Mouse (Mus musculus) retina, postnatal 1 day (tissue): ENCODE measurements around the gene Rnf144a.

ENCODE experiments used
- DNase-seq: peaks from one replicate; pipeline ENCODE4 v3.0.0-alpha.2; 2012

Rnf144a gene

DNA sequence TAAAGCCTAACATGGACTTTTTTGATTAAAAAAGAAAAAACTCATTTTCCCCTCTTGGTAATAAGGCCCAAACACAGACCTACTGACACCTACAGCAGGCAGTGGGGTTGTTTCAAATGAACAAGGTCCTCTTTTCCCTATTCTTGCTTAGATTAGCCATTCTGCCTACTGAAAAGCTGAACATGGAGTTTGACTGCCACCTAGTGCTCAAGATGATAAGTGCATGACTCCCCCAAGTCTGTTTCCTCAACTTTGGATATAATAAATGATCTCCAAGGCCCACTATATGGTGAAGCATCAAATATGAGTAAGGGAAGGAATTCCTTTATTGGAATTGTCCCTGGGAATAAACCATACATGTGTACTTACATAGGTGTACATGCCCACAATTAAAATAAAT is 103.5 kb downstream of the Rnf144a start:
- DNase-seq: peak; percentile 76

DNA sequence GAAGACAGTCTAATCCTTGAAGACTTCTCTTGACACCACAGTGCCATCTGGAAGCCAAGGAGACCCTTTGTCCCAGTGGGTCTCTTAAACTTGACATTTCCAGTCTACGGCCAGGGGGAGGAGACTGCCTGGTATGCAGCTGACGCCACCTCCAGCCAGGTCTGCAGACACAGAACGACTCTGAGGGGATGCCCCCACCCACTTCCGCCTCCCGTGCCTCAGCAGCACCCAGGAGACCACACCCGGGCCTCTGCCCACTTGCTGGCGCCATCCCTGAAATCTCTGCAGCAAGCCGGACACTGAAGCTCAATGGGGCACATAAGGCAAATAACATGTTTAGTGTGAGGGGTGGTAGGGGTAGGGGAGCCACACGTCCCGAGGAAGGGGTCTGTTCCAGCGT is 104.8 kb downstream of the Rnf144a start:
- no peak for DNase-seq

DNA sequence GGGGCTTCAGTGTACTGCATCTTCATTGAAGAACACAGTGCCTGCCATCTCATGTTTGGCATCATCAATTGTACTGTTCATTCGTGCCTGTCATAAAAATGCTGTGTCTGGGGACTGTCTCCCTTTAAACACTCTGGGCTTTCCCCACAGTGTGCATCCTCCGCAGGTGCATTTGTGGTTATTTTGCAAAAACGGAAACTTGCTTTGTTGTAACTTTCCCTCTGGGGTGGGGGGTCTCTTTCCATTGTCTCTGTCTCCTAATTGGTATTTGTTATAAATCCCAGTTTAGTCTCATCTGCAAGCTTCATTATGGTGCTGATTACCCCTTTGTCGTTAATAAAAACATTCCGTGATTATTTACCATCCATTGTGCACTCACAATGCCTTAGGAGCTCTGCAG is 112.2 kb downstream of the Rnf144a start:
- DNase-seq: peak; percentile 86

DNA sequence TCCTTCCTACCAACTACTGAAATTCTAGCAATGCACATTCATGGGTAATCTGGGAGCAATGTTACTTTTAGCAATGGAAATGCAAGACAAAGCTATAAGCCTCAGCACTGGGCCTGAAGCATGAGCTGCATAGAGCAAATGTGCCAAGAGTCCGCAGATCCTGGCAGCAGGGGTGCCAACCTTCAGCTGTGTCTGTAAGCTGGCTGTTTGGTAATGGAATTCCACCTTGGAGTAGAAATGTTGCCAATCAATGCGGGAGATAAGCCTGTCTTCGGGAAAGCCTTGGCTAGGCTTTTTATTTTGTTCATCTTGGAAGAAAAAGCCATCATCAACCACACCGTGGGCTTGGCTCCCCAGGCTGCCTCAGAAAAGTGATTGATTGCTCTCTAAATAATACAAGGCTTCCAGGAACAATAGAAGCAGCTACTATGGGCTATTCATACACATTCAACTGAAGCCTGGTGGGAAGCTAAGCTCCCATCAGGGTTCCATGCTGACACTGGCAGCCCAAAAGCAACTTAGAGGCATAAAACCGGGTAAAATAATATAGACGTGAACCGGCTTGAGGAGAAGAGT is 115.5 kb downstream of the Rnf144a start:
- DNase-seq: no peak

DNA sequence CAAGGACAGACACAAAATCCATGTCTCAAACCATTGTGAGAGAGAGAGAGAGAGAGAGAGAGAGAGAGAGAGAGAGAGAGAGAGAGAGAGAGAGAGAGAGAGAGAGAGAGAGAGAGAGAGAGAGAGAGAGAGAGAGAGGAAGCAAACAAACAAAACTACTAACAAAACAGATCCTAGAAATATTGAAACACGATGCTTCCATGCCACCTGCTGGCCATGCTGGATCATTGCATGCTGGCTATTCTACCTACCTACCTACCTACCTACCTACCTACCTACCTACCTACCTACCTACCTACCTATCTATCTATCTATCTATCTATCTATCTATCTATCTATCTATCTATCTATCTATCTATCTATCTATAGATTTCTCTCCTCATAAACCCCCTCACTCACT is 119.1 kb downstream of the Rnf144a start:
- DNase-seq: peak; percentile 49

DNA sequence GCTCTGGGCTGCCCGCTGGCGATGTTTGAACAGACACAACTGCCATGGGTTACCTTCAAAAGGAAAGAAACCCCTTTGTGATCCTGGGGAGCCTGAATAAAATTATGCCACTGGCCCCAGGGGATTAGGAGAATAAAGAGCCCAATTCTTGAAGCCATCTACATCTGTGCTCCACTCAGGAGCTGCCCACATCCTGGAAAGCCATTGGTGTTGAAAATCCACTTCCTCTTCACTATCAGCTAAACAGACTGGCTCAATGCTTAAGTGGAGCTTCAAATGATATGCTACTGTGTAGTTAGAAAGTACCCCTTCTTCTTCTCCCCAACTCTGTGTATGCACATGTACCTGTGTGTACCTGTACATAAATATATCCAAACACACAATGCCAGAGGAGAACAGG is 125.9 kb downstream of the Rnf144a start:
- no peak for DNase-seq

DNA sequence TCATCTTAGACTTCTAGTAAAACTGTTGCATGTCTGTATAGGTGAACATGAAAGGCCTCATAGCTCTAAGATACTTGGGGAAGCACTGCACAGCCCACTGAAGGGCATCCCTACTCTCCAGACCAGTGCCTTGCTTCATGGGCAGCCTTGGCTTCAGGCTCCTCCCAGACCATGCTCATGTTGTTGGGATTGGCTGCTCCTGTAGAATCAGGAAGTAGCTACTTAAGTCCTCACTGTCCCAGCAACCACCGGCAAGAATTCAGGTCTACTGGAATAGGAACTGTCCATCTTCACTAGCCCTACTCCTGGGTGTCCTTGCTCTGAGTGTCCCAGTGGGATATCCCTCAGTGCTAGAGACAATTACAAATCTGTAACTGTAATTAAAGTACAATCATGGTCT is 126.7 kb downstream of the Rnf144a start:
- DNase-seq: no peak

DNA sequence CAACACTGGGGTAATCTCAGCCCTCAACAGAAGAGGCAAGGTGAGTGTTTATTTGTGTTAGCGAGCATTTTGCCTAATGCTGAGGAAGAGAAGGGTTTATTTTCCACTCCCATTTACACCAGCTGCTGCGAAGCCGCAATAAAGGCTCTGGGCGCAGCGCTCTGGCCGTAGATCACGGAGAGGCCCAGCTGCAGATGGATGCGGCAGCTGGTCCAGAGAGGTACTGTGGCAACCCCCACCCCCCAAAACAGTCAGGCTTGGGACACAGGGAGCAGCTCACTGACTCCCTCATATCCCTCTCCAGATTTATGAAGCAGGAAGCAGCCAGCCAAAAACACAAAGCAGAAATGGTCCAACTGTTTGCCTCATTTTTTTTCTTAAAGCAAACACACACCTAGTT is 129.1 kb downstream of the Rnf144a start:
- no peak for DNase-seq

DNA sequence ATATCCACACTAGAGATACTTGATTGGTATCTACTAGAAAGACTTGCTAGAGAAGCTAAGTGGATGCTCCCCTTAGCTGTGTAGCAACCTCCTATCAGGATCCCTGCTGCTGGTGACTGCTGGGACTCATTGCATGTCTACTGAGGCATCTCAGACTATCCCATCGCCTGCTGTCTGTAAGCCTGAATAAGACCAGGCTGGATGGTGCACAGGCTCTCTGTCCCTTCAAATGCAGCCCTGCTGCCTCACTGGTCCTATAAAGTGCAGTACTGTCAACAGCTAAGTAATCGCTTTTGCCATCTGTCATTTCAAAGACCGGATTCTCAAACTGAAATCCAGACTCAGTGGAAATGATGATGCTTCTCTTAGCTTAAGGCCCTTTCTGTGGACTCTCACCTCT is 129.6 kb downstream of the Rnf144a start:
- DNase-seq: no peak

DNA sequence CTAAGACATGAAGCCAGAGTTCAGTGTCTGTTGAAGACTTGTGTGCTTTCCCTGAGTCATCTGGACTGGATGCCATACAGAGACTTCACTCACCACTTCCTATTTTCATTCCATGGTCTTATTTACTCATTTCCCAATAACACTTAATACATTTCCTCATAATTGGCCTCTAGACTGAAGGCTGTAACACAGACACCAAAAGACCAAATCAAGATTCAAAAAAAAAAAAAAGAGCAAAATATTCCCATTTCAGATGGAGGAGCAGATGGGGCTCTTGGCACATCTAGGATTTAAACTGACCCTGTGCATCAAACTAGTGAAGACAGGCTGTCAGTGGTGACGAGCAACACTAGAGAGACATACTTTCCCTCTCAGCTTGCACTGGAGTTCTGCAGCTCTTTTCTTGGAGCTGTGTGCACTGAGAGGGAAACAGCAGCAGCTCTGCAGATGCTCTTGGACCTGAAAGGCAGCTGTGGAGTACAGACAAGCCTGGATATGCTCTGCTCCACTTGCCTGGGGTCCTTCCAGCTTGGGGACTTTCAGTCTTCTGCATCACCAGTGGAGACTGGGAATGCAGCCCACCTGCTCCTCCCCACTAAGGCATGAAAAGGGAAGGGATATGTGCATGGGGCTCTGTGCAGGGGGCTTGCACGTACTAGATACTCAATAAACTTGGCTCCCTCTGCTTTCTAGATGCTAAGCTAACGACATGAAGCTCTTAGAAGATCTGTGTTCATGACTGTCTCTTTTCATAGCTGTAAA is 134.2 kb downstream of the Rnf144a start:
- DNase-seq: no peak

DNA sequence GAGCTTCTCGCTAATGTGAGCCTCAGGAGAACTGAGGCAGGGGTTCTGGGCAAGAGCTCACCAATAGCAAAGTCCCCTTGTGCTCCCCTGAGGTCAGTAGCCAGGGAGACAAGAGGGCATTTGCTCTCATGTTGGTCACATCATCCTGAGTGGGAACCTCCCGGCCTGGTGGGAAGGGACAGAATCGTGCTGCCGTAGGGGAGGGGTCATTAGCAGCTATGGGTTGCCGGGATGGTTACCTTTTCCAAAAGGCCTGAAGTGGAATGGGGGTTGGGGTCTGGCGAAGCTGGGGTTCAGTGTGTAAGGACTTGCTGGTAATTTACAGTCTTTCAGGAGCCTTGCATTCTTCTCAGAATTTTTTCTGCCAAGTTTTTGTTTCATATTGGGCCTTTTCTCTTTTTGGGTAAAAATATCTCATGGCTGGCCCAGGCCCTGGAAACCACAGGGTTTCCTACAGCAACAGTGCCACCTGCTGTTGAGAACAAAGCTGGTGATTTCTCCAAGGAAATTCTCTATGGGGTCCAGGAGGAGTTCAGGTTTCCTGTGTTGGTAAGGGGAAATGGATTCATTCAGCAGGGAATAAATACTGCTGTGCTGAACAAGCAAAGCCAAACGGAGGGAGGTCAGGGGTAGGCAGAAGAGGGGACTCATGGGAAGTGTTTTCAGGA is 137.9 kb downstream of the Rnf144a start:
- DNase-seq: peak; percentile 64

DNA sequence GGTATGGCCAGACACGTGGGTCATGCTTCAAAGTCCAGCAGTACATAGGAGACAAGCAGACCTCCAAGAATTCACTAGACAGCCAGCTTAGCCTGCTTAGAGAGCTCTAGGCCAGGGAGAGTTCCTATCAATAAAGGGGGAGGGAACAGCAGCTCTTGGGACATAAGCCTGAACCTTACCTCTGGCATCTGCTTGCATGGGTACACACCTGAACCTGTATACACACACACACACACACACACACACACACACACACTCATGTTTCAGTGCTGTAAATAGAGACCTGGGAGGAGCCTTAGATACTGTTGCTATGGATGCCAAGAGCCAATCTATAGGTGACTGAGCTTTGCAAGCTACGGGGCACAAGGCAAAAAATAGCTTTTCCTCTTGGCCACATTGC is 138.5 kb downstream of the Rnf144a start:
- no peak for DNase-seq
